Comparison of ENCODE assay signal across 22 mouse cellular contexts in genomic region chr6:75357286-75357685, GRCm38 (mm10).
A peak's percentile ranks its signal among the peaks of the same experiment; 100 is the strongest.
DNase-seq lines count a peak whose midpoint lies in the region; ATAC-seq and TF ChIP-seq lines count a peak whose summit lies in the region.
"Had no signal": no experiment of that assay in that cellular context is flagged by ENCODE, and none has a peak within 500 bp of the region (broad histone marks: within the 10 kb centered on the region; RNA-seq: fewer than 3 reads in every experiment).

No protein-coding gene starts in this region.

- H3K4me2 ChIP-seq in midbrain, postnatal 0 days (ENCODE audit: low read depth, low read length, poor library complexity, severe bottlenecking), result no peak overlapping the region
- H3K4me2 ChIP-seq: forebrain, embryonic 13.5 days; heart, embryonic 15.5 days; limb, embryonic 12.5 days; midbrain, embryonic 11.5 days had no signal

- DNase-seq in frontal cortex, postnatal 10 days (ENCODE audit: low spot score in 2 of 2), result no peak
- DNase-seq in right cerebral cortex, adult 2 months (ENCODE audit: low spot score in 2 of 2), result peak; percentile 20 to 36
- DNase-seq in right cerebral cortex, postnatal 4 days, result no peak
- peak; percentile 24 to 79 for DNase-seq in left cerebral cortex, postnatal 25 days (ENCODE audit: low spot score in 2 of 2)
- DNase-seq in midbrain, postnatal 0 days (ENCODE audit: low spot score), result no peak
- DNase-seq in spleen, adult 18-20 months, result no peak
- DNase-seq: cerebellum, adult 11-12 months; gastrocnemius, postnatal 14 days; heart, adult 18-20 months; heart, postnatal 4 days; kidney, postnatal 36 days; retina, postnatal 1 day; thymus, postnatal 14 days had no signal

- H3K36me3 ChIP-seq in midbrain, postnatal 0 days (ENCODE audit: insufficient read depth, low read length), result no peaks in the 10 kb centered on the region
- H3K36me3 ChIP-seq: heart, embryonic 15.5 days; limb, embryonic 12.5 days had no signal

- no peak overlapping the region for H3K4me3 ChIP-seq in midbrain, postnatal 0 days (ENCODE audit: low read depth, low read length)
- H3K4me3 ChIP-seq: forebrain, embryonic 13.5 days; heart, embryonic 15.5 days; limb, embryonic 12.5 days had no signal

- no peak overlapping the region for H3K9ac ChIP-seq in midbrain, postnatal 0 days (replicated peaks; ENCODE audit: low read length, poor library complexity, severe bottlenecking)
- H3K9ac ChIP-seq: forebrain, embryonic 13.5 days; heart, embryonic 15.5 days; limb, embryonic 12.5 days; liver, embryonic 14.5 days had no signal

- H3K4me1 ChIP-seq in midbrain, postnatal 0 days (ENCODE audit: insufficient read depth, low read length), result no peaks in the 10 kb centered on the region
- H3K4me1 ChIP-seq: forebrain, embryonic 13.5 days; heart, embryonic 15.5 days; limb, embryonic 12.5 days had no signal

- no peak for TF ChIP-seq CTCF in midbrain, postnatal 0 days (IDR thresholded peaks at IDR 0.05)

- intact Hi-C loops in left cerebral cortex, postnatal 25 days (cut with DNase I), result no loop called here

- H3K27me3 ChIP-seq in midbrain, postnatal 0 days (ENCODE audit: insufficient read depth, low read length), result no peaks in the 10 kb centered on the region
- H3K27me3 ChIP-seq: forebrain, embryonic 13.5 days; heart, embryonic 15.5 days; limb, embryonic 12.5 days had no signal

- peak; percentile 97 for ATAC-seq in frontal cortex, adult (ENCODE audit: low TSS enrichment)
- no peak for ATAC-seq in midbrain, postnatal 0 days (ENCODE audit: low FRiP score)
- ATAC-seq: forebrain, embryonic 13.5 days; hindbrain, embryonic 16.5 days; intestine, embryonic 16.5 days had no signal

- no peak overlapping the region for H3K27ac ChIP-seq in midbrain, postnatal 0 days (ENCODE audit: low read depth, low read length)
- H3K27ac ChIP-seq: forebrain, embryonic 13.5 days; heart, embryonic 15.5 days; limb, embryonic 12.5 days; liver, embryonic 14.5 days; stomach, postnatal 0 days had no signal

- no peaks in the 10 kb centered on the region for H3K9me3 ChIP-seq in midbrain, postnatal 0 days (ENCODE audit: low read length)
- H3K9me3 ChIP-seq: forebrain, embryonic 13.5 days; heart, embryonic 15.5 days; limb, embryonic 12.5 days had no signal

Comparison
In these comparisons a context has a peak if more than half of its experiments do, and no peak if none do; other contexts are left out.
1. DNase-seq: peak in right cerebral cortex, adult 2 months (2 of 2) and left cerebral cortex, postnatal 25 days (2 of 2); none in frontal cortex, postnatal 10 days (0 of 2), right cerebral cortex, postnatal 4 days (single experiment), midbrain, postnatal 0 days (single experiment) and spleen, adult 18-20 months (0 of 2).